Mouse (Mus musculus) adrenal gland, adult (tissue): ENCODE measurements around the gene Rapgef3.

Experiments
- DNase-seq, 2 experiments: peaks; one replicate each; pipeline ENCODE4 v3.0.0; 2022 to 2023; ENCODE audit warnings: low spot score in 1 of 2; ENCODE audit not compliant: inconsistent age in 2 of 2

The Rapgef3 gene

DNA sequence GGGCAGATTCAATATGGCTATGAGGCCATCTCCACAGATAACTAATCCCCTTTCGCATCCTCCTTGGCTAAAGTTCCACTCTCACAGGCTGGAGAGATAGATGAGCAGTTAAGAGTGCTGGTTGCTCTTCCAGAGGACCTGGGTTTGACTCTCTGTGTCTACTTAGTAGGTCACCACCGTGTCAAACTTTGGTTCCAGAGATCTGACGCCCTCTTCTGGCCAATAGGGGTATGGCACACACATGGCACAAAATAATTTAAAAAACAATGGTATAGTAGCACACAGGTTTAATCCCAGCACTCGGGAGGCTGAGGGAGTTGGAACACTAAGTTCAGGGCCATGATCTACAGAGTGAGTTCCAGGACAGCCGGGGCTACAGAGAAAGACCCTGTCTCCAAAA is 26.5 kb upstream of the Rapgef3 start:
- DNase-seq, result peak in 1 of 2 experiments; percentile 45

DNA sequence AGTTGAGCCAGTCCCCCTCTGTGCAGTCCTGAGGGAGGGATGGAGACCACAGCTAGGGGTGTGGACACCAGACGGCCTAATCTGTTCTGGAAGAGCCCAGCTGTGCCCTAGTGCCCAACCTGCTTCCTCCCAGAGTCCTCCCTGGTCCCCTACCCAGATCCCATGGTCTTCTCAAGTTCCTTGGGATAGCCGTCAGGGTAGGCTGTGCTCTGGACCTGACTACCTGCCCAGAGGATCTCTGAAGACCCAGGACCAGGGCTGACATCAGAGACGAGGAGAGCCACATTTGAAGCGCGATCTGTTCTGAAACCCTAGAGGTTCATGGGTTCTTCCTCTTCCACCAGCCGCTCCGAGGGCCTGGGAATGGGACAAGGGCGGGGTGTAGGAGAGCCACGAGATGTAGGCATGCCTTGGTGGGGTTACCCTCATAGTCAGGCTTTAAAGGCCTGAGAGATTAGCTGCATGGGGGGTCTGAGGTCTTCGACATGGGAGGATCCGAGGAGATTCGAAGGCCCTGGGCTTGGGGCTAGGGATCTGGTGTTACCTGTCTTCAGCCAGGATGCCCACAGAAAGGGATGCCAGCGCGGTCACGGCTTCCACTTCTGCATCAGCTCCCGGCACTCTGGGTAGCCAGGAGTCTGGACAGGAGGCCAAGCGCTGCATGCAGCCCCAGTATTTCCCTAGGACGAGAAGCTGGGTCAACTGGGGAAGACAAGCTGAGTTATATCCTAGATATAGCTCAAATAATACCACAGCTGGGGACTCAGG is 25.8 kb upstream of the Rapgef3 start:
- DNase-seq, result peak in 1 of 2 experiments; percentile 40

DNA sequence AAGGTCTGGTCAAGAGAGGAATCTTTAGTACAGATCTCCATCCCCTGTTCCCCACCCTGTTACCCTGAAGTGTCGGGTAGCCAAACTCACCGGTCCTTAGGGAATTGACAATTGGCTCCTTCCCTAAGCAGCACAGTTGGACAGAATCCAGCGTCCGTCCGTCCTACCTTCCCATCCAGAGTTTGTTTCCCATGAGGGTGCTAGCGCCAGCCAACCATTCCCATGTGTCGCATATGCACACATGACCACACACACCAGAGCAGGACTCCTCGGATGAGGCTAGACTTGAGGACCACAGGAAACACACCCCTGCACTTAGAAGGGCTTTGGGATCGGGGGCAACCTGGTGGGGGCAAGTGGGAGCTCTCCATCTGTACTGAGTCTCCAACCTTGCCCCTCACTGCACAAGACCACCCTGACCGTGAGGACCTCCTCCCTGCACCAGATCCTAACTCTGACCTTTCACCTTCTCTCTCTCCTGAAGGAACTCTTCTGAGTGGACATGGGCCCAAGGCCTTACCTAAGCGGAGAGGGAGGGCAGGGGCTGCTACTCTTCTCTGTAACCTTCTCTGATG is 23.4 kb upstream of the Rapgef3 start:
- peak in 1 of 2 experiments; percentile 64 for DNase-seq

DNA sequence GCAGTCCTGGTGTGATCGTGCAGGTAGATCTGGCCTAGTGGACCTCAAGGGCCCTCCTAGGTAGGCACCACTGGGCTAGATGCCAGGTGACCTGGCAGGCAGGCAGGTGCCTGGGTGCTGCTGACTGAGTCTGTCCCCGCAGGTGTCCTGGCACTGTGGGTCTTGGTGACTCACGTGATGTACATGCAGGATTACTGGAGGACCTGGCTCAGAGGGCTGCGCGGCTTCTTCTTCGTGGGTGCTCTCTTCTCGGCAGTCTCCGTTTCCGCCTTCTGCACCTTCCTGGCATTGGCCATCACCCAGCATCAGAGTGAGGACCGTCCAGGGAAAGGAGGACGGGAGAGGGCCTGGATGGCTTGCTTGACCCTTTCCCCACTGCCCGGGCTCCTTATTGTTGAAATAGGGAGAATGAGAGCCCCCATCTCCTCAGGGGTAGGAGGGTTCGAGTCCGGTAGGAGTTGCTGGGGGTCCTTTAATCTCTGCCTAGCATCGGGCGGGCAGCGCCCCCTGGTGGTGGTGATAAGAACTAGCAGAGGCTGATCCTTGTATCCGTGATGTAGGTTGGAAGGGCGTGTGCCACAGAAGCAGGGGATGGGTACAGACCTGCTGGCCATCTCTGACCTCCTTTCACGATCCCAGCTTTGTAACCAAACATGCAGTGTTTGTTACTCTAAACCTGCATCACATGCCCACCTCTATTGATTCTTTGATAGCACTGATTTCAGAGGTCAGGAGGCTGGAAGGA is 22.2 kb upstream of the Rapgef3 start:
- DNase-seq, result peak; percentile 65 to 82

DNA sequence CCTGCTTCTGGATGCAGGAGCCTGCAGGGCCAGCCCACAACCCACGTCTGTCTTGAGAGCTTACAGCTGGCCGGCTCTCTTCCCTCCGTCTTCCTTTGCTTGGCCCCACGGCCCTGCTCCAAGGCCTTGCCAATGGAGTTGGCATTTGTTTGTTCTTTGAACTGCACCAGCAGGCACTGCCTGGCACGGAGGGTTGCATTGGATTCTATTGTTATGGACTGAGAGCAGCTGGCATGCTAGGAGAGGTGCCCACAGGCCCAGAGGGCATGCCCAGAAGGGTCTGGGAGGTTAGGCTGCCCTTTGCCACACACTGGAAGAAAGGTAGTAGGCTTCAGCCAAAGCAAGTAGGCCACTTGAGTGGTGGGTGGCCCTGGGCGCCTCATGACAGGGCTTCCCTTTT is 21.0 kb upstream of the Rapgef3 start:
- DNase-seq, result peak; percentile 79 to 90

DNA sequence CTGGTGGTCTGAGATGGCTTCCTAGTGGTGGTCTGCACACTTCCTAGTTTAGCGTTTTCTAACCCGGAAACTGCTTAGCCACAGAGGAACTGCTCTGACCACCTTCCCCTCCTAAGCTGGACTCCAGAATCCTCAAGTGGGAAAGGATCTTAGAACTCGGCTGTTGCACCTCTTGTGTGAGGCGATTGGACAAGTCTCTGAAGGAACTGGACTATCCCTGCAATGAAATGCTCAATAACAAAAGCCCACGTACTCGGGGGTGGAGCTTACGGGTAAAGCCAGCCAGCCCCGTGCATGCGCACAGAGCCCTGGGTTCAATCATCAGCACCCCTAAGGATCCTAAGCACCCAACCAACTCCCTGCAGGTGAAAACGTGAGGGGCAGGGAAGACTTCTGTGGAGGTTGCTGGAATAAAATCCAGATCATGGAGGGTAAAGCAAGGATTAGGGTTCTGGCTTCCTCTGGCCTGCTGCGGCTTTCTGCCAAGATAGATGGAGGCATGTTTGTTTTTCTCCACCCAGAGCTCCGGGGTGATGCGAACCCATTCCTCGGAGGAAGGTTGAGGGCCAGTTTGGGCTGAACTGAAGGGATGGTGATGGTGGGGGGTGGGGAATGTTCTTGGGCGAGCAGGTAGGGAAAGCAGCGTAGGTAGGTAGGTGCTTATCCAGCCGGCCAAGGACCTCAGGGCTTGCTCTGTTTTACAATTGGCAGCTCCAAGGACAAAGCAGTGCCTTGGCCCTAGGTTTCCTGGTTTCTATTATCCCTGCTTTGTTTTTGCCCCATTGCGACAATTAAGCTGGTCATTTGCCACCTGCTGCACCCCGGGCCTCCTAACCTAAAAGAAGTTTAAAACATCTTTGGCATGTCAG is 20.3 kb upstream of the Rapgef3 start:
- DNase-seq, result peak in 1 of 2 experiments; percentile 74

DNA sequence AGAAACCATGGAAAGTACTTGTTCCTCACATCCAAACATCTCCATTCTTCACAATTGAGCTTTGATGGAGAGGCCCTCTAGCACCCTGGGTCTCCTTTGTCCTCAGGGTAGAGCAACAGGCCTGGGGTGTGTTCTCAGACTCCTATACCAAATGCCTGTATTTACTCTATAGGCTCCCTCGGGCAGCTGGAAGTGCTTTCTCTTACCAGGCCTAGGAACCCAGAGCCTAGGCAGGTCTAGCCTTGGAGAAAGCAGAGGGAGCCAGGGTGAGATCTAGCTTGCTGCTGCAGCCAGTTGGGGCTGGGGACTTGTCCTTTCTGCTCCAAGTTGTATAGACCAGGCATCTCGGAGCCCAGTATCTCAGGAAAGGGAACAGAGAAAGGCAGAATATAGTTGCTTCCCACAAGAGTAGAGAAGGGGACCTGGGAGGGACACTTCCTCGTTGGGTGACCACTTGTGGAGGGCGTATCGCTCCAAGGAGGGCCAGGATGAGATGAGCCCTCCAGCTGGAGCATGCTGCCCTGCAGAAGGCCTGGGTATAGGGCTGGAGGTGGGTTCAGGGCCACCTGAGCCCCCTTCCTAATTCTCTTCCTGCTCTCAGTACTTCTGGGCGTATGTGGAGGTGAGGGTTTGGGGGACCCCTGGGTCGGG is 19.5 kb upstream of the Rapgef3 start:
- peak in 1 of 2 experiments; percentile 59 for DNase-seq

DNA sequence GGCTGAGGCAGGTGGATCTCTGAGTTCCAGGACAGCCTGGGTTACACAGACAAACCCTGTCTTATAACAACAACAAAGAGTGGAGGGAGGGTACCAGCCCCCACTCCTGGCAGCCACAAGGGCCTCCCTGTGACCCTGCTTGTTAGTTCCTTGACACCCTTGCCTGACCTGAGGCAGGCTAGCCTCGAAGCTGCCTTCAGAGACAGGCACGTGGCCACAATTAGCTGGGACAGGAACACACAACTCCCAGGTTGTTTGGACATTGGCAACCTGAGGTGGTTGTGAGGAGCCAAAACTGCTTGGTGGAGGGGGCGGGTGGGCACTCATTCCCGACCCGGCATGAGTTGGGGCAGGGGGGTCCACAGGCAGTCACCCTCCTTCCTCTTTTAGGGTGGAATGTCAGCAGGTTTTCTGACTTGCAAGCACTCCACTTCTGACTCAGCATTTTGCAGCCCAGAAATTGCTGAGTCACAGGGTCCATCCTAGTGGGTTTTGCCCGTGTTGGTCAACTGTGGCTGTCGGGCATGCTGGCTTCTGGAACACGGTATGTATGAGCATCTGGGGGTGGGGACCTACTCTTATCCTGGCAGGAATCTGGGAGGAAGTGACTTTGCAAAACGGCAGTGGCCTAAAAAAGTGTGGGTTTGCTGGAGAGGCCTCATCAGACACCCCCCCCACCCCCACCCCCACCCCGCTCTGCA is 18.8 kb upstream of the Rapgef3 start:
- DNase-seq, result peak; percentile 71 to 82

DNA sequence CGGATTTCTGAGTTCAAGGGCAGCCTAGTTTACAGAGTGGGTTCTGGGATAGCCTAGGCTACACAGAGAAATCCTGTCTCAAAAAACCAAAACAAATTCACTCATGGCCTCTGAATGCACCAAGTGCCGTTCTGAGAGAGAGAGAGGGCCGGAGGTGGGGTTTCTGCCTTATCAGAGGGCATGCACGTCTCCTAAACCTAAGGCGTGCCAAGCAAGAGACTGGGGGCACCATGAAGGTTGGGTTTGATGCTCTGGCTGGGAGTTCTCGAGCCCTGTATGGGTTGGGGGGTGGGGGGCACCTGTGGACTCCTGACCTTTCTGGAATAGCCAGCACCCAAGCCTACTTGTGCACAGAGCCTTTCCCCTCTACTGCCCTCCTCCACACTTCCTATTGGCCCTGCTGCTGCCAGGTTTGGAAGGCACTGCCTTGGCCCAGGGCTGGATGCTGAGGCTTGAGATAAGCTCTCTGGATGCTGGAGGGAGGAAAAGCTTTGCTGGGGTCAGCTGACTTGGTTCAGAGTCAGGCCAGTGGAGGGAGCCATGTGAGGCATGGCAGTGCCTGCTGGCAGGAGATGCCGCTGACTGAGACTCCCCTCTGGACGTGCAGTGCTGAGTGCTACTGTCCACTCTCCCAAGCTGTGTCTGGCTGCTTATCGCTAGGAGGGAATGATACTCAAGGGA is 18.1 kb upstream of the Rapgef3 start:
- DNase-seq, result peak in 1 of 2 experiments; percentile 68

DNA sequence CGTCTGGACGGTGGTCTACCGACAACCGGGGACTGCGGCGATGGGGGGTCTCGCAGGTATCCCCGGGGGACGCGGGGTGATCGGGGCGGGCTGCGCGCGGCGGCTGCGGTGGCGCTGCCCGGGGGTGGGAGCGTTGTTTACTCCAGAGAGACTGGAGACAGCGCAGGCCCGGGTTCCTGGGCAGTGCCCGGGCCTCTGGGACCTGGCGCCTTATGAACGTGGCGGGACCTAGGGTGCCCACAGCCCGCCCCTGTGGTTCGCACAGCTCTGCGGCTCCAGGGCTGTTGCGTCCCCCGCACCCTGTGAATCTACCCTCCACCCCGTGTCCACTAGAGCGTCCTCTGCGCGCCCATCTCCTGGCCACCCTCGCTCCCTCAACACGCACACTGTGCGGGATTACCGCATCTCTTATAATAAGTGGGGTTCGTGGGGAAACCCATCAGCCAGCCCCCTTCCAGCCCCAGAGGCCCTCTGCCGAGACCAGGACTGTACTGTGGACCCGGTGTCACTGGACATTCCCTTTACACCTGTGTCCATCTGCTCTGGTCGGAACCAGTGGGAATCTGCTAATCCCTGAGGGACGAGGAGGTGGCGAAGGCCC is 16.9 kb upstream of the Rapgef3 start:
- no peak for DNase-seq

DNA sequence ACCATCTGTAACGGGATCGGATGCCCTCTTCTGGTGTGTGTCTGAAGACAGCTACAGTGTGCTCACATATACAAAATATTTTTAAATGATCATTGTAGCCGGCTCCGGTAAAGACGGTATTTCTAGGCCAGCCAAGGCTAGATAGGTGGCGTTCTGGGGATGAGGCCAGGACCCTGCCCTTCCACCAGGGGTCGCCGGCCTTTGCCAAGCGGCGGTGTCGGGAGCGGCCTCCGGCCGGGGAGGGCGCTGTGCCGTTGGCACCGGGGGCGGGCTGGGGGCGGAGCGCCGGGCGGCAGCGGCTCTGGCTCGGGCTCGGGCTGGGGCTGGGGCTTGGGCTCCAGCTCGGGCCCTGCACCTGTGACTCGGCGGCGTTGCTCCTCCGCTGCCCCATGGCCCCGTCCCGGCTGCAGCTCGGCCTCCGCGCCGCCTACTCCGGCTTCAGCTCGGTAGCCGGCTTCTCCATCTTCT is 16.4 kb upstream of the Rapgef3 start:
- peak; percentile 93 to 97 for DNase-seq

DNA sequence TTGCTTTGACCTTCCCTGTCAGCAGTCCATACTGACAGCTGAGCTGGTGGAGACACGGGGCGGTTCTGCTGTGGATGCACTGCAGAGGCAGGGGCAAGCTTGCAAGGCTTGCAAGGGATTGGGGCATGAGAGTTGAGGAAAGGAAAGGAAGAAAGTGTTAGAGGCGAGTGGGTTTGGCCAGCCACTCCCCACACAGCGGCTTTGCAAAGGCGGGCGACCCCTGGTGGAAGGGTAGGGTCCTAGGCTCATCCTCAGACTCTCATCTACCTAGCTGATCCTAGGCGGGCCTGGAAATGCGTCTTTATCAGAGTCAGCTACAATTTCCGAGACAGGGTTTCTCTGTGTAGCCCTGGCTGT is 15.0 kb upstream of the Rapgef3 start:
- peak; percentile 81 to 91 for DNase-seq

DNA sequence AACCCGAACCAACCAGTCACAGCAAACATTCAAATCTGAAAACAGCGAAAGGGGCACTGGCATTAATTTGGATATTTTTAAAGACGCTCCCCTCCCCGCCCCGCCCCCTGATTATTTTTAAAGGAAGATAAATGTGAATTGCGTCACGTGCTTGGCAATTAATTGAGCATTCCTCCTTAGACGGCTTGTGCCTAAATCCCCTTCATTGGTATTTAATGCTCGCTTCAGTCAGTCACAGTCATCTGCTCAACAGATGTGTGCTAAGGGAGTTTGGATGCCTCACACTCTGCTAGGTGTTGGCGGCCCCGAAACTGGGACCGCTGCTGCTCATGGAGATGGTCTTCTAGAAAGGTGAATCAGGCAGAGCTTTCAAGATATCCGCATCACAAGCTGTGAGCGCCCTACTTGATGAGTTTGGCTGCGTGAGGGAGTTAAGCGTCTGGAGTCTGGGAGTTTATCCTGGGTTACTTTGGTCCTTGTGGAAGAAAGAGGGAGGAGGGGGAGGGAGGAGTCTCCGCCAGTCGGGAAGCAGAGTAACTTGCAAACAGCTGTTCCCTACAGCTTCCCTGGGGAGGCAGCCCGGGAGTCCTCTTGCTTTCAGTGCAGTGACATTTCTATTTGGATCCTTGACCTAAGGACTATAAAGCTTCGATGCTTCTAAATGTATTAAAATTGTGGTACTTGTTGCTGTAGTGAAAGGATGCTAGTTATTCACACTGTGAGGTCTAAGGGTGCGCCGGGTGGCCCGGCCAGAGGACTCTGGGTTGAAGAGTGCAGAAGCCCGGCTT is 14.4 kb upstream of the Rapgef3 start:
- no peak for DNase-seq

DNA sequence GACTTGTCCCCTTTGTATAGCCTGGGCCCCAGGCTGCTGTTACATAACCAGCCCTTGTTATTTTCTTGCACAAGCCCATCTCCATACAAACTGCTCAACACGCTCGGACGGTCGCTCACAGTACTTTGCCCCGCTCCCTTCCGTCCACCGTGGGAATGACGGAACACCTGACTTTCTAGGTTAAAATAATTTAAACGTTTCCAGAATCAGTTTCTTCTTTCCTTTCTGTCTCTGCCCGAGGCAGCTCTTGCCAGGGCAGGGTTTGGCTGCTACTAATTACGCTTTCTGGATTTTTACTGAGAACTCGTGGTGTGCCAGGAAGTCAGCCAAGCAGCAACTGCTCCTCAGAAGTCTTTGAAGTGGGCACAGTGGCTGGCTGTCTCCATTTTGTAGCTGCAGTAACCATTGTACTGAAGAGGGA is 12.8 kb upstream of the Rapgef3 start:
- DNase-seq, result peak in 1 of 2 experiments; percentile 58

DNA sequence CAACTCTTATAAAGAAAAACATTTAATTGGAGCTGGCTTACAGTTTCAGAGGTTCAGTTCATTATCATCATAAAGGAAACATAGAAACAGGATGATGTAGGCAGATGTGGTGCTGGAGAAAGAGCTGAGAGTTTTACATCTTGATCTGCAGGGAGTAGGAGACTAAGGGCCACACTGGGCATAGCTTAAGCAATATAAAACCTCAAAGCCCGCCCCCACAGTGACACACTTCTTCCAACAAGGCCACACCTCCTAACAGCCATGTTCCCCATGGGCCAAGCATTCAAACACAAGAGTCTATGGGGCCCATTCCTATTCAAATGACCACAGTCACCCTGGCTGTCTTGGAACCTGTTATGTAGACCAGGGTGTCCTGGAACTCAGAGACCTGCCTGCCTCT is 11.8 kb upstream of the Rapgef3 start:
- DNase-seq, result no peak

DNA sequence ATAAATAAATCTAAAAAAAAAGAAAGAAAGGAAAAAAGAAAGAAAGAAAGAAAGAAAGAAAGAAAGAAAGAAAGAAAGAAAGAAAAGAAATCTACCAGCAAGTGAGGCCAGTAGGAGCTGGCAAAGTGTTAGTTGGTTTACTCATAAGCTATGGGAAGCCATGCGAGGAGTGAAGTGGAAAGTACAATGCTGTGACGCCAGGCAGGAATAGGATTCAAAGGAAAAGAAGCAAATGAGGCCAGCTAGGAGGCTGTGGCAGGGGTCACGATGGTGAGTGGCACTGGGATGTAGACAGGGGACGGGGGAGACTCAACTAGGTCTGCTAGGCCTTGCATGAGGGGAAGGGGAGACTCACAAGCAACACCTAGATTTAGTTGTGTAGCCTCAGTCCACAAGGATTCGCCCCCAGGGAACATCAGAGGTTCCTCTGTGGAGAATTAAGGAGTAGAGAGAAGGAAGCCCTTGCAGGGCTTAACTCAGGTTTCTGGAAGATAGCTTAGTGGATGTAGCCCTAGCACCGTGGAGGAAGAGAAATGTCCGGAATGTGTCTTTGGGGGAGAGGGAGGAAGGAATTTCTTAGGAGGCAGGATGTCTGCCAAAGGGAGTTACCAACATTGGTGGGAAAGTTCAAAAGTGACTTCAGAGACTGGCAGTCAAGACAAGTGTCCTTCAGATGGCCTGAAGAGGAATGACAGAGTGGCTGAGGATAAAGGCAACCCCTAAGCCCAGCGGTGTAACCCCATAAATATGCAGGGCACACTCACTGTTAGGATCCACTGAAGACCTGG is 10.7 kb upstream of the Rapgef3 start, which contains the start of gene Slc48a1:
Gene Slc48a1 (plus strand): TSS at position 210 of the 788 bp plus-strand sequence.
- DNase-seq, result no peak

DNA sequence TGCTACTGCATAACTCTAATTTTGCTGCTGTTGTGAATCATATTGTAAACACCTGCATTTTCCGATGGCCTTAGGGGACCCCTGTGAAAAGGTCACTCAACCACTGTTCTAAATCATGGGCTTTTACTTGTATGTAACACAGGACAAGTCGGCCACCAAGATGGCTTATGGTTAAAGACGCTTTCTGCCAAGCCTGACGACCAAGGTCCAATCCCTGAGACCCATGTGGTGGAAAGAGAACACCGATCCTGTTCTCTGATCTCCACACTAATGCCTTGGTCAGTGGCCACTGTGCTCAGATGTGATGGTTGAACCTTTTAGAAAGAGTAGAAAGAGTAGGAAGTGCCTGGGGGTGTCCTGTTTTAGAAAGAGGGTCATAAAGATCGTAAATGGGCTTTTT is 9.1 kb upstream of the Rapgef3 start:
- DNase-seq, result no peak
